In the genomic region with DNA sequence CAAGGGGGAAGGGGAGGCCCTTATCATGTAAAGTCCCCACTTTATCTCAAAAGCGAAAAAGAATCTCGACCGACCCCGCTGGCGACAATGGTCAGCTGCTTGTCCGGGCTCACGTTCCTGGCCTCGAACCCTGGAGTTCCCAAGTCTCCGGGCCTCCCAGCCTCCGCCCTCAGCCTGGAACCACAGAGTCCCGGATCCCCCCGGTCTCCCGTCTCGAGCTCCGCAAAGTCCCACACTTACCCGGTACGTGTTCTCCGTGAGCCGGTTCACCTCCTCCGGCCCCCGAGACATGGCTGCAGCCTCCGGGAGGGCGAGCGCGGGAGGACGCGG, we compare ENCODE assay signal across 8 mouse cellular contexts. TPM values are rescaled to one million over a fixed set of nuclear protein-coding genes. Genes with fewer than 3 reads are reported as not detected.
A peak's percentile ranks its signal among the peaks of the same experiment; 100 is the strongest.
DNase-seq lines count a peak whose midpoint lies in the region; ATAC-seq and TF ChIP-seq lines count a peak whose summit lies in the region.

No protein-coding gene starts in this region.

- peak overlapping the region; percentile 75 for H3K27ac ChIP-seq in heart, embryonic 16.5 days (ENCODE audit: low read length)
- no peak overlapping the region for H3K27ac ChIP-seq in forebrain, embryonic 16.5 days (ENCODE audit: low read length)
- peak overlapping the region; percentile 94 for H3K27ac ChIP-seq in liver, postnatal 0 days (ENCODE audit: low read depth)

- no peaks in the 10 kb centered on the region for H3K36me3 ChIP-seq in heart, embryonic 16.5 days (ENCODE audit: control insufficient read depth, insufficient read depth)
- H3K36me3 ChIP-seq in forebrain, embryonic 16.5 days (ENCODE audit: control insufficient read depth, insufficient read depth), result no peaks in the 10 kb centered on the region
- no peaks in the 10 kb centered on the region for H3K36me3 ChIP-seq in liver, postnatal 0 days (replicated peaks; ENCODE audit: insufficient read depth, low read length)

- TF ChIP-seq CTCF in liver, postnatal 0 days (IDR thresholded peaks at IDR 0.05; ENCODE audit: low read depth), result no peak

- H3K9ac ChIP-seq in heart, embryonic 16.5 days (ENCODE audit: low read length), result peak overlapping the region; percentile 74
- H3K9ac ChIP-seq in forebrain, embryonic 16.5 days (replicated peaks; ENCODE audit: low read depth, low read length), result peak overlapping the region; percentile 43; the same call in 1 of the 2 replicates
- H3K9ac ChIP-seq in liver, postnatal 0 days (replicated peaks), result peak overlapping the region; percentile 88

- TF ChIP-seq EP300 in liver, postnatal 0 days (IDR thresholded peaks at IDR 0.05; ENCODE audit: low read depth), result no peak

- peak overlapping the region; percentile 61 for H3K4me3 ChIP-seq in heart, embryonic 16.5 days (ENCODE audit: low read length)
- H3K4me3 ChIP-seq in forebrain, embryonic 16.5 days (replicated peaks; ENCODE audit: low read length), result peak overlapping the region; percentile 53
- peak overlapping the region; percentile 62 for H3K4me3 ChIP-seq in liver, postnatal 0 days (ENCODE audit: low read depth, low read length)

- no peaks in the 10 kb centered on the region for H3K9me3 ChIP-seq in heart, embryonic 16.5 days (replicated peaks; ENCODE audit: control insufficient read depth, low read length)
- no peaks in the 10 kb centered on the region for H3K9me3 ChIP-seq in forebrain, embryonic 16.5 days (ENCODE audit: control insufficient read depth, low read length)
- H3K9me3 ChIP-seq in liver, postnatal 0 days (ENCODE audit: low read length), result no peaks in the 10 kb centered on the region

- H3K4me1 ChIP-seq in heart, embryonic 16.5 days (ENCODE audit: control insufficient read depth, insufficient read depth, low read length), result peaks cover 4% of the 10 kb centered on the region; the same call in 1 of the 2 replicates
- H3K4me1 ChIP-seq in forebrain, embryonic 16.5 days (replicated peaks; ENCODE audit: control insufficient read depth, insufficient read depth, low read length), result peaks cover 17% of the 10 kb centered on the region
- peaks cover 13% of the 10 kb centered on the region for H3K4me1 ChIP-seq in liver, postnatal 0 days (ENCODE audit: insufficient read depth)

- intact Hi-C loops in heart, postnatal 25 days (cut with DNase I), result loop anchor here (5.0 to 10.0 kb wide), 2 partner anchors 65 to 123 kb away; no protein-coding TSS in a partner anchor

- under 1% methylated on average over 27 of the region's 27 CpGs for WGBS in heart, embryonic 16.5 days
- WGBS in forebrain, embryonic 16.5 days, result 0% methylated on average over 24 of the region's 27 CpGs
- under 1% methylated on average over 27 of the region's 27 CpGs for WGBS in liver, postnatal 0 days (ENCODE audit: insufficient replicate concordance)

- ATAC-seq in heart, embryonic 16.5 days (replicated peaks; ENCODE audit: extremely low read depth, insufficient read depth, low FRiP score), result no peak
- ATAC-seq in forebrain, embryonic 16.5 days, result peak; percentile 20
- peak; percentile 2; the same call in 1 of the 2 replicates for ATAC-seq in liver, postnatal 0 days

- no peak for DNase-seq in heart, postnatal 25 days (ENCODE audit: low spot score)
- DNase-seq in T-cell, adult 2 months (ENCODE audit: low spot score), result peak; percentile 2
- DNase-seq in liver, postnatal 0 days, result no peak
- DNase-seq in cerebellum, adult 9-11 months, result no peak
- no peak for DNase-seq in adrenal gland, postnatal 36 days
- DNase-seq in layer of hippocampus, adult 9-11 months, result no peak

- H3K4me2 ChIP-seq in heart, embryonic 16.5 days (ENCODE audit: low read depth, low read length), result peak overlapping the region; percentile 72
- peak overlapping the region; percentile 94 for H3K4me2 ChIP-seq in forebrain, embryonic 16.5 days (ENCODE audit: low read length)
- H3K4me2 ChIP-seq in liver, postnatal 0 days (ENCODE audit: low read depth, low read length), result peak overlapping the region; percentile 72

- no peaks in the 10 kb centered on the region; the same call in 1 of the 2 replicates for H3K27me3 ChIP-seq in heart, embryonic 16.5 days (ENCODE audit: control insufficient read depth, insufficient read depth, low read length)
- peaks cover 23% of the 10 kb centered on the region for H3K27me3 ChIP-seq in forebrain, embryonic 16.5 days (replicated peaks; ENCODE audit: control insufficient read depth, insufficient read depth, low read length)
- peaks cover 16% of the 10 kb centered on the region for H3K27me3 ChIP-seq in liver, postnatal 0 days (ENCODE audit: insufficient read depth, low read length)

RNA-seq across cellular contexts. Expression of a gene that starts 0.4 kb away (rescaled TPM):
- polyA plus RNA-seq in heart, embryonic 16.5 days (2015; fragmentation: Nextera tagmentation; extraction: Ambion mirVana), result 12.0 and 12.5 TPM in 2 replicates
- 1 to 10 TPM; 5.6 to 5.7 TPM for total RNA-seq in heart, postnatal 25 days (2021)
- polyA plus RNA-seq in forebrain, embryonic 16.5 days (2015; fragmentation: Nextera tagmentation; extraction: Ambion mirVana), result 1.5 and 1.6 TPM in 2 replicates
- polyA plus RNA-seq in liver, postnatal 0 days (2015; fragmentation: Nextera tagmentation; extraction: Ambion mirVana), result 12.3 and 13.3 TPM in 2 replicates
- total RNA-seq in adrenal gland, postnatal 36 days (2021), result 10 to 100 TPM in 1 of 2 experiments, 1 to 10 TPM in 1; 8.9 to 15.2 TPM
